Mouse (Mus musculus): ENCODE results near the gene Cmtm3. TPM values are rescaled to one million over a fixed set of nuclear protein-coding genes. Genes with fewer than 3 reads are reported as not detected.

The Cmtm3 gene
- total and polyA plus RNA-seq, 2 experiments: 6.3 to 24.6 TPM

GRCm38 (mm10) chr8:104367398-104367797 is 28.2 kb downstream of the Cmtm3 start:
- Histone ChIP-seq H3K27ac (replicated peaks; ENCODE audit: insufficient read depth, low read depth, low read length) (no peak overlapping the region), H3K79me2 (ENCODE audit: control insufficient read depth, insufficient read depth, low read length) (peaks cover 50% of the 10 kb centered on the region), H3K27me3 (ENCODE audit: control insufficient read depth, insufficient read depth, low read length) (no peaks in the 10 kb centered on the region), H3K9ac (ENCODE audit: low read depth, low read length) (no peak overlapping the region), H3K4me3 (ENCODE audit: insufficient read depth, low read depth, low read length) (no peak overlapping the region), H3K4me1 (ENCODE audit: control insufficient read depth, insufficient read depth, low read length) (peaks cover 9% of the 10 kb centered on the region), H3K36me3 (ENCODE audit: control insufficient read depth, insufficient read depth, low read length) (no peaks in the 10 kb centered on the region)
- TF ChIP-seq POLR2A (IDR thresholded peaks at IDR 0.05; ENCODE audit: extremely low read depth, insufficient read depth, low read length): no peak
- TF ChIP-seq CTCF (IDR thresholded peaks at IDR 0.05; ENCODE audit: low read depth, low read length): no peak
- no peak for DNase-seq (ENCODE audit: extremely low read depth, low read depth, low spot score)
- WGBS: 92% methylated on average over 5 of the region's 5 CpGs

- TF ChIP-seq CTCF (IDR thresholded peaks at IDR 0.05; ENCODE audit: low read depth, low read length) (no peak), POLR2A (IDR thresholded peaks at IDR 0.05; ENCODE audit: extremely low read depth, insufficient read depth, low read length) (no peak)
- no peak overlapping the region for H3K27ac ChIP-seq (replicated peaks; ENCODE audit: insufficient read depth, low read depth, low read length)
- 85% methylated on average over 12 of the region's 12 CpGs for WGBS
- H3K9ac ChIP-seq (ENCODE audit: low read depth, low read length): no peak overlapping the region
- H3K4me3 ChIP-seq (ENCODE audit: insufficient read depth, low read depth, low read length): no peak overlapping the region
- peaks cover 39% of the 10 kb centered on the region for H3K79me2 ChIP-seq (ENCODE audit: control insufficient read depth, insufficient read depth, low read length)
- H3K4me1 ChIP-seq (ENCODE audit: control insufficient read depth, insufficient read depth, low read length): peaks cover 18% of the 10 kb centered on the region
- no peaks in the 10 kb centered on the region for H3K36me3 ChIP-seq (ENCODE audit: control insufficient read depth, insufficient read depth, low read length)
- H3K27me3 ChIP-seq (ENCODE audit: control insufficient read depth, insufficient read depth, low read length): no peaks in the 10 kb centered on the region
- DNase-seq (ENCODE audit: extremely low read depth, low read depth, low spot score): no peak
Measured at GRCm38 (mm10) chr8:104369591-104369990, 30.4 kb downstream of the Cmtm3 start.

GRCm38 (mm10) chr8:104370071-104370470 is 30.9 kb downstream of the Cmtm3 start:
- DNase-seq (ENCODE audit: extremely low read depth, low read depth, low spot score): peak; percentile 71
- Histone ChIP-seq H3K4me3 (ENCODE audit: insufficient read depth, low read depth, low read length) (no peak overlapping the region), H3K27me3 (ENCODE audit: control insufficient read depth, insufficient read depth, low read length) (no peaks in the 10 kb centered on the region), H3K27ac (replicated peaks; ENCODE audit: insufficient read depth, low read depth, low read length) (no peak overlapping the region), H3K4me1 (ENCODE audit: control insufficient read depth, insufficient read depth, low read length) (peaks cover 19% of the 10 kb centered on the region), H3K79me2 (ENCODE audit: control insufficient read depth, insufficient read depth, low read length) (peaks cover 37% of the 10 kb centered on the region), H3K36me3 (ENCODE audit: control insufficient read depth, insufficient read depth, low read length) (no peaks in the 10 kb centered on the region), H3K9ac (ENCODE audit: low read depth, low read length) (no peak overlapping the region)
- TF ChIP-seq POLR2A (IDR thresholded peaks at IDR 0.05; ENCODE audit: extremely low read depth, insufficient read depth, low read length): no peak
- TF ChIP-seq CTCF (IDR thresholded peaks at IDR 0.05; ENCODE audit: low read depth, low read length): no peak
- 43% methylated on average over 6 of the region's 6 CpGs for WGBS

- Histone ChIP-seq H3K27me3 (ENCODE audit: control insufficient read depth, insufficient read depth, low read length) (no peaks in the 10 kb centered on the region), H3K36me3 (ENCODE audit: control insufficient read depth, insufficient read depth, low read length) (no peaks in the 10 kb centered on the region), H3K79me2 (ENCODE audit: control insufficient read depth, insufficient read depth, low read length) (peaks cover 27% of the 10 kb centered on the region), H3K9ac (ENCODE audit: low read depth, low read length) (no peak overlapping the region), H3K4me1 (ENCODE audit: control insufficient read depth, insufficient read depth, low read length) (peaks cover 25% of the 10 kb centered on the region), H3K4me3 (ENCODE audit: insufficient read depth, low read depth, low read length) (no peak overlapping the region), H3K27ac (replicated peaks; ENCODE audit: insufficient read depth, low read depth, low read length) (peak overlapping the region; percentile 25; the same call in 1 of the 2 replicates)
- TF ChIP-seq POLR2A (IDR thresholded peaks at IDR 0.05; ENCODE audit: extremely low read depth, insufficient read depth, low read length) (no peak), CTCF (IDR thresholded peaks at IDR 0.05; ENCODE audit: low read depth, low read length) (no peak)
- WGBS: 79% methylated on average over 6 of the region's 6 CpGs
- DNase-seq (ENCODE audit: extremely low read depth, low read depth, low spot score): no peak
Measured at GRCm38 (mm10) chr8:104371121-104371520, 31.9 kb downstream of the Cmtm3 start.

- Histone ChIP-seq H3K9ac (ENCODE audit: low read depth, low read length) (no peak overlapping the region), H3K36me3 (ENCODE audit: control insufficient read depth, insufficient read depth, low read length) (no peaks in the 10 kb centered on the region), H3K79me2 (ENCODE audit: control insufficient read depth, insufficient read depth, low read length) (peaks cover 26% of the 10 kb centered on the region), H3K27me3 (ENCODE audit: control insufficient read depth, insufficient read depth, low read length) (no peaks in the 10 kb centered on the region), H3K4me1 (ENCODE audit: control insufficient read depth, insufficient read depth, low read length) (peaks cover 25% of the 10 kb centered on the region), H3K4me3 (ENCODE audit: insufficient read depth, low read depth, low read length) (no peak overlapping the region), H3K27ac (replicated peaks; ENCODE audit: insufficient read depth, low read depth, low read length) (peak overlapping the region; percentile 86)
- WGBS: 38% methylated on average over 11 of the region's 11 CpGs
- TF ChIP-seq CTCF (IDR thresholded peaks at IDR 0.05; ENCODE audit: low read depth, low read length): peak; percentile 48
- no peak for TF ChIP-seq POLR2A (IDR thresholded peaks at IDR 0.05; ENCODE audit: extremely low read depth, insufficient read depth, low read length)
- DNase-seq (ENCODE audit: extremely low read depth, low read depth, low spot score): peak; percentile 78
Measured at GRCm38 (mm10) chr8:104373779-104374178, 34.6 kb downstream of the Cmtm3 start.

- no peak for TF ChIP-seq CTCF (IDR thresholded peaks at IDR 0.05; ENCODE audit: low read depth, low read length)
- TF ChIP-seq POLR2A (IDR thresholded peaks at IDR 0.05; ENCODE audit: extremely low read depth, insufficient read depth, low read length): no peak
- no peak overlapping the region for H3K4me3 ChIP-seq (ENCODE audit: insufficient read depth, low read depth, low read length)
- 32% methylated on average over 11 of the region's 11 CpGs for WGBS
Measured at GRCm38 (mm10) chr8:104374269-104374668, 35.1 kb downstream of the Cmtm3 start.

More at GRCm38 (mm10) chr8:104374269-104374668, 35.1 kb downstream of the Cmtm3 start:
- H3K9ac ChIP-seq (ENCODE audit: low read depth, low read length): no peak overlapping the region
- no peaks in the 10 kb centered on the region for H3K36me3 ChIP-seq (ENCODE audit: control insufficient read depth, insufficient read depth, low read length)
- H3K4me1 ChIP-seq (ENCODE audit: control insufficient read depth, insufficient read depth, low read length): peaks cover 25% of the 10 kb centered on the region
- peaks cover 26% of the 10 kb centered on the region for H3K79me2 ChIP-seq (ENCODE audit: control insufficient read depth, insufficient read depth, low read length)
- peak; percentile 66 for DNase-seq (ENCODE audit: extremely low read depth, low read depth, low spot score)
- H3K27me3 ChIP-seq (ENCODE audit: control insufficient read depth, insufficient read depth, low read length): no peaks in the 10 kb centered on the region
- H3K27ac ChIP-seq (replicated peaks; ENCODE audit: insufficient read depth, low read depth, low read length): peak overlapping the region; percentile 86
